Mouse (Mus musculus): ENCODE measurements around the gene Ryr2.
"Not testable (repeated sequence)": the region's sequence is repeated elsewhere in the genome, so short reads cannot be mapped to it uniquely, and the experiment has no call there.

The Ryr2 gene

GRCm38 (mm10) chr13:11745479-11745878, 361.3 kb downstream of the Ryr2 start:
- DNase-seq, result no peak

- DNase-seq, result no peak
These were observed 368.5 kb downstream of the Ryr2 start for GRCm38 (mm10) chr13:11738211-11738610.

- no peak for DNase-seq
These were observed 390.5 kb downstream of the Ryr2 start for GRCm38 (mm10) chr13:11716216-11716615.

GRCm38 (mm10) chr13:11709708-11710471, 396.9 kb downstream of the Ryr2 start:
- peak; percentile 22 for DNase-seq

GRCm38 (mm10) chr13:11701721-11702120, 405.0 kb downstream of the Ryr2 start:
- DNase-seq, result no peak

GRCm38 (mm10) chr13:11696496-11696895, 410.2 kb downstream of the Ryr2 start:
- no peak for DNase-seq

GRCm38 (mm10) chr13:11681802-11682201, 424.9 kb downstream of the Ryr2 start:
- no peak for DNase-seq

GRCm38 (mm10) chr13:11662815-11663214, 443.9 kb downstream of the Ryr2 start:
- no peak for DNase-seq

- DNase-seq, result no peak
These were observed 461.9 kb downstream of the Ryr2 start for GRCm38 (mm10) chr13:11644846-11645245.

GRCm38 (mm10) chr13:11636383-11636782, 470.4 kb downstream of the Ryr2 start:
- DNase-seq, result no peak

- no peak for DNase-seq
These were observed 482.2 kb downstream of the Ryr2 start for GRCm38 (mm10) chr13:11624513-11624912.

GRCm38 (mm10) chr13:11595431-11595830, 511.3 kb downstream of the Ryr2 start:
- DNase-seq, result no peak

- DNase-seq, result no peak
These were observed 521.5 kb downstream of the Ryr2 start for GRCm38 (mm10) chr13:11585283-11585682.

GRCm38 (mm10) chr13:11572552-11572951, 534.2 kb downstream of the Ryr2 start:
- DNase-seq, result no peak

- no peak for DNase-seq
These were observed 539.4 kb downstream of the Ryr2 start for GRCm38 (mm10) chr13:11567376-11567775.

GRCm38 (mm10) chr13:11566486-11566885, 540.3 kb downstream of the Ryr2 start:
- no peak for DNase-seq

GRCm38 (mm10) chr13:11563224-11564024, 543.3 kb downstream of the Ryr2 start:
- DNase-seq, result peak; percentile 16

- DNase-seq, result no peak
These were observed 557.1 kb downstream of the Ryr2 start for GRCm38 (mm10) chr13:11549644-11550043.

GRCm38 (mm10) chr13:11549136-11549535, 557.6 kb downstream of the Ryr2 start:
- not testable (repeated sequence) for DNase-seq

GRCm38 (mm10) chr13:11545841-11546240, 560.9 kb downstream of the Ryr2 start:
- no peak for DNase-seq

GRCm38 (mm10) chr13:11542546-11542945, 564.2 kb downstream of the Ryr2 start:
- no peak for DNase-seq

- no peak for DNase-seq
These were observed 569.9 kb downstream of the Ryr2 start for GRCm38 (mm10) chr13:11536851-11537250.

GRCm38 (mm10) chr13:11535874-11536273, 570.9 kb downstream of the Ryr2 start:
- no peak for DNase-seq

- DNase-seq, result no peak
These were observed 573.5 kb downstream of the Ryr2 start for GRCm38 (mm10) chr13:11533265-11533664.

All from cerebellum, adult 11 months (tissue).